Mouse (Mus musculus) skeletal muscle tissue, postnatal 0 days (tissue): ENCODE data around the gene Taf8. TPM values are rescaled to one million over a fixed set of nuclear protein-coding genes. Genes with fewer than 3 reads are reported as not detected.

Experiments used
- polyA plus RNA-seq: library from polyadenylated mRNA; unstranded; fragments of >200 nt; fragmentation: Nextera tagmentation; extraction: Ambion mirVana; gene quantifications from 2 replicates; pipeline ENCODE4 v1.2.1, GENCODE M21; 2015

The Taf8 gene
- 9.2 and 10.5 TPM in 2 replicates for polyA plus RNA-seq

GRCm38 (mm10) chr17:47501946-47502706 lies at the start of gene Taf8:
Taf8 (minus strand) TSS chr17:47502292.

GRCm38 (mm10) chr17:47504941-47505346 lies 2.9 kb upstream of the Taf8 start, which contains the start of gene Ccnd3:
Ccnd3 (plus strand) TSS chr17:47505051.

GRCm38 (mm10) chr17:47436907-47437547 lies 65.1 kb downstream of the Taf8 start, which contains the start of gene 1700001C19Rik:
1700001C19Rik (minus strand) TSS chr17:47437376.

DNA sequence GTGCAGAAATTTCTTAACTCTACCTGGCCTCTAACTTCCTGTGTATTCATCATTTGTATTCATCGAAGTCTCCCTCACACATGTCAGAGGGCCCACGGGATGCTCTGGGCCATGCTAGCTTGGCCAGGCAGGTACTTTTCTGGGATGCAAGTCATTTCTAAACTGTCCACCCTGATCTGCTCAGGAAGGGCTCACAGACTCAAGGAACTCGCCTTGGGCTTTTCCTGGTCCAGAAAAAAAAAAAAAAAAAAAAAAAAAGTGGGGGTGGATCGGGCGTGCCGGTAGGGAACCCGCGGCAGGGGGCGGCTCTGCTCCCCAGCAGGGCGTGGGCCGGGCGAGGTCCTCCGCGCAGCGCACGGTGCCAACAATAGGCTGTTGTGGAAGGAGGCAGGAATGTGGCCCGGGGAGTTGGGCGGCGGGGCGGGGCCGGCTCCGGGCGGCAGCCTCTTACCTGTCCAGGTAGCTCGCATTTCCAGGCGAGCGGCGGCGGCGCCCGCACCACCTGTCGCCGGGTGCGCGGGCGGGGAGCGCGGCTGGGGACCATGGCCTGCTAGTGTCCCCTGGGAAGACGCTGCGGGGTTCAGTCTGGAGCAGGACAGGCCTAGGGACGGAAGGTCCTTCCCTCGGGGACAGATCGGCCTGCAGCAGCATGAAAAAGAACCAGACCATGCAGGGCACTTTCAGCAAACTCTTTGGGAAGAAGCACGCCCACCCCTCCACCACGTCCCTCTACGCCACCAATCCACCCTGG lies 65.8 kb downstream of the Taf8 start, which contains the start of gene AI661453:
Gene AI661453, plus strand, starts transcription at position 460 of the 751 bp plus-strand sequence.

Other genes starting within 250 kb of the Taf8 start
- gene Mrps10, start 133.4 kb downstream of the Taf8 start, polyA plus RNA-seq = 74.0 and 75.2 TPM in 2 replicates
- 0.19 TPM in 2 replicates for gene Guca1b, start 116.9 kb downstream of the Taf8 start, polyA plus RNA-seq
- gene Guca1a, start 101.7 kb downstream of the Taf8 start, polyA plus RNA-seq = 1.8 and 3.5 TPM in 2 replicates
- 0.10 and 0.16 TPM in 2 replicates for gene AI661453, start 65.7 kb downstream of the Taf8 start, polyA plus RNA-seq
- gene 1700001C19Rik, start 64.9 kb downstream of the Taf8 start, polyA plus RNA-seq = 0.22 and 0.23 TPM in 2 replicates
- gene Ccnd3, start 2.8 kb upstream of the Taf8 start, polyA plus RNA-seq = 402 and 432 TPM in 2 replicates
- 17.0 and 18.7 TPM in 2 replicates for gene Bysl, start 109.2 kb upstream of the Taf8 start, polyA plus RNA-seq
- gene Med20, start 109.3 kb upstream of the Taf8 start, polyA plus RNA-seq = 21.2 and 22.4 TPM in 2 replicates
- gene Gm20517, start 109.3 kb upstream of the Taf8 start, polyA plus RNA-seq = 1.2 and 1.5 TPM in 2 replicates
- gene Usp49, start 128.4 kb upstream of the Taf8 start, polyA plus RNA-seq = 1.6 and 1.8 TPM in 2 replicates
- gene Tomm6, start 186.1 kb upstream of the Taf8 start, polyA plus RNA-seq = 282 and 308 TPM in 2 replicates
- gene Frs3, start 186.7 kb upstream of the Taf8 start, polyA plus RNA-seq = 4.3 and 4.6 TPM in 2 replicates
- 0.09 and 0.24 TPM in 2 replicates for gene Gm21981, start 192.2 kb upstream of the Taf8 start, polyA plus RNA-seq
- 0.61 TPM in 1 of 2 replicates, not detected in the other for gene Prickle4, start 192.4 kb upstream of the Taf8 start, polyA plus RNA-seq
- not detected in 2 replicates for gene Pgc, start 224.6 kb upstream of the Taf8 start, polyA plus RNA-seq
- 30.7 and 30.9 TPM in 2 replicates for gene Tfeb, start 234.7 kb upstream of the Taf8 start, polyA plus RNA-seq